Mouse (Mus musculus) E14TG2a.4 (cell line): ENCODE results near the gene Gnmt.

Experiments used
- H3K27me3 ChIP-seq: 2 replicates; pipeline ENCODE4 v1.6.1; 2014; ENCODE audit warnings: low read length, control low read depth; ENCODE audit not compliant: insufficient read depth
- H3K36me3 ChIP-seq: 2 replicates; pipeline ENCODE4 v1.6.1; 2014; ENCODE audit warnings: low read length, control low read depth; ENCODE audit not compliant: insufficient read depth
- H3K4me1 ChIP-seq: replicated peaks from 2 replicates; pipeline ENCODE4 v1.6.1; 2014; ENCODE audit warnings: low read depth, low read length, control low read depth
- H3K4me3 ChIP-seq: replicated peaks from 2 replicates; pipeline ENCODE4 v1.5.1; 2014; ENCODE audit warnings: mild to moderate bottlenecking, low read length
- H3K9me3 ChIP-seq: 2 replicates; pipeline ENCODE4 v1.6.1; 2014; ENCODE audit warnings: low read length, control low read depth
- CTCF ChIP-seq: conservative IDR thresholded peaks from 2 replicates; pipeline ENCODE4 v1.5.1; 2014; ENCODE audit warnings: low read length
- NANOG ChIP-seq: IDR thresholded peaks from 2 replicates; pipeline ENCODE4 v1.6.1; 2014; ENCODE audit warnings: borderline replicate concordance, low read length, mixed read lengths
- POU5F1 ChIP-seq: IDR thresholded peaks from 2 replicates; pipeline ENCODE4 v1.6.1; 2014; ENCODE audit warnings: low read length, borderline replicate concordance

Gnmt gene

DNA sequence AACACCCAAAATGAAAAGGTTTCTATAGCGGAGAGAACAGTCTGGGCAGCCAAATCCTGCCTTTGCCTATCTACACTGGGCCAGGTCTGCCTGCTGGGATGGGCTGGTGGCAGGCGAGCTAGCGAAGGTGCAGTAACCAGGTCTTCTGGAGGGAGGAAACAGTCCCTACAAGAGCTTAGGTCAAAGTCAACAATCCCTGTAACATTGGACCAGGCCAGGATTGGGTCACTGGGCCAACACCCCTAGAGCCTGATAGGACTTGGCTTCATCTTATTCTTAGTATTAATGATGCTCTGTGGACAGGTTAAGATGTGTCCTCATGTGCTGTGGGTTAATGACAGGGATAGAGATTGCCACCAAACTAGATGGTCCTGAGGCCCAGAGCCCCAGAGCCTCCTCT is 5.1 kb upstream of the Gnmt start:
- TF ChIP-seq NANOG (no peak), CTCF (no peak), POU5F1 (no peak)
- no peaks in the 10 kb centered on the region for H3K9me3 ChIP-seq
- peaks cover 13% of the 10 kb centered on the region for H3K27me3 ChIP-seq
- H3K4me3 ChIP-seq: no peak overlapping the region
- H3K4me1 ChIP-seq: peaks cover 32% of the 10 kb centered on the region
- H3K36me3 ChIP-seq: peaks cover 37% of the 10 kb centered on the region

DNA sequence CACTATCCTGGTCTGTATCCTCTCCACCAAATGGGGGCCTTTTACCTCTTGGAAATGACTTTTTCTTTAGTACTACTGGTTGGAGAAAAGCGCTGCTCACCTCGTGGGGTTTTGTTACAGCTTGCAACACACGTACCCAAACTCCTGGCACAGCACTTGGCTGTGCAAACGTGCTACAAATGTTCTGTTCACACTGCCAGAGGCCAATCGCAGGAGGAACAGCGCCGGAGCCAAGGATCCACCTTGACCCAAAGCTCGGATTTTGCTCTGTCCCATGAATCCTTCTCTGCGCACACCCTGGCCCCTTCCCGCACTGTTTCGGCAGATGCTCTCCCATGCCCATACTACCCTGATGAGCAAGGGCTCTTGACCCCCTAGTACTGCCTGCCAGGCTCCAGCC is 472 bp downstream of the Gnmt start:
- H3K27me3 ChIP-seq: peaks cover 21% of the 10 kb centered on the region
- peak overlapping the region; percentile 83 for H3K4me3 ChIP-seq
- no peaks in the 10 kb centered on the region for H3K9me3 ChIP-seq
- TF ChIP-seq CTCF: no peak
- no peak for TF ChIP-seq NANOG
- TF ChIP-seq POU5F1: no peak
- H3K36me3 ChIP-seq: peaks cover 8% of the 10 kb centered on the region
- H3K4me1 ChIP-seq: peaks cover 43% of the 10 kb centered on the region

DNA sequence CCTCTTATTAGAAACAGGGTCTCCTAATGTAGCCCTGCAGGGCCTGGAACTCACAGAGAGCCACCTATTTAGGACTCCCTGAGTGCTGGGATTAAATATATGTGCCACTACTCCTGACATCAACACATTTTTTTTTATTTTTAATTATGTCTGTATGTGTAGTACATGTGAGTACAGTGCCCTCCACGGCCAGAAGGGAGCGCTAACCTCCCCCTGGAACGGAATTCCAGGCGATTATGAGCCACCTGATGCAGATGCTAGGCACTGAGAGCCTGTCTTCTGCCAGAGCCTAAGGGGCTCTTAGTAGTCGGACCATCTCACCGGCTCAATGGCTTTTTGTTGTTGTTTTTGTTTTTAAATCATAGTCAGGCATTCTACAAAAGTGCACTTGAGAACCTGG is 947 bp downstream of the Gnmt start:
- no peak overlapping the region for H3K4me3 ChIP-seq
- peaks cover 12% of the 10 kb centered on the region for H3K36me3 ChIP-seq
- H3K27me3 ChIP-seq: peaks cover 21% of the 10 kb centered on the region
- no peaks in the 10 kb centered on the region for H3K9me3 ChIP-seq
- TF ChIP-seq POU5F1: no peak
- TF ChIP-seq CTCF: peak; percentile 81
- H3K4me1 ChIP-seq: peaks cover 43% of the 10 kb centered on the region

DNA sequence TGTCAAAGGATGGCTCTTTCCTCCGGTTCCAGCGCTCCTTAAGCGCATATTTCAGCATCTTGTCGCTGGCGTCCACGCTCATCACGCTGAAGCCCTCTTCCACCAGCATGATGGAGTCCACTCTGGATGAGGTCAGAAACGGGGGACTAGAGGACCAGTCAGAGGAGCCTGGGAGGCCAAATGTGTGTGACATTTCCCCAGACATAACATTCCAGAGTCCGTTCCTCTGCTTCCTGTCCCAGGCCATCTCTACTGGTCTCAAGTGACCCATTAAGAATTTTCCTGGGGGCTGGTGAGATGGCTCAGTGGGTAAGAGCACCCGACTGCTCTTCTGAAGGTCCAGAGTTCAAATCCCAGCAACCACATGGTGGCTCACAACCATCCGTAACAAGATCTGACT is 1.7 kb downstream of the Gnmt start:
- H3K9me3 ChIP-seq: no peaks in the 10 kb centered on the region
- peaks cover 43% of the 10 kb centered on the region for H3K4me1 ChIP-seq
- H3K4me3 ChIP-seq: no peak overlapping the region
- H3K27me3 ChIP-seq: peaks cover 21% of the 10 kb centered on the region
- no peak for TF ChIP-seq NANOG
- no peak for TF ChIP-seq CTCF
- TF ChIP-seq POU5F1: no peak
- H3K36me3 ChIP-seq: peaks cover 17% of the 10 kb centered on the region

DNA sequence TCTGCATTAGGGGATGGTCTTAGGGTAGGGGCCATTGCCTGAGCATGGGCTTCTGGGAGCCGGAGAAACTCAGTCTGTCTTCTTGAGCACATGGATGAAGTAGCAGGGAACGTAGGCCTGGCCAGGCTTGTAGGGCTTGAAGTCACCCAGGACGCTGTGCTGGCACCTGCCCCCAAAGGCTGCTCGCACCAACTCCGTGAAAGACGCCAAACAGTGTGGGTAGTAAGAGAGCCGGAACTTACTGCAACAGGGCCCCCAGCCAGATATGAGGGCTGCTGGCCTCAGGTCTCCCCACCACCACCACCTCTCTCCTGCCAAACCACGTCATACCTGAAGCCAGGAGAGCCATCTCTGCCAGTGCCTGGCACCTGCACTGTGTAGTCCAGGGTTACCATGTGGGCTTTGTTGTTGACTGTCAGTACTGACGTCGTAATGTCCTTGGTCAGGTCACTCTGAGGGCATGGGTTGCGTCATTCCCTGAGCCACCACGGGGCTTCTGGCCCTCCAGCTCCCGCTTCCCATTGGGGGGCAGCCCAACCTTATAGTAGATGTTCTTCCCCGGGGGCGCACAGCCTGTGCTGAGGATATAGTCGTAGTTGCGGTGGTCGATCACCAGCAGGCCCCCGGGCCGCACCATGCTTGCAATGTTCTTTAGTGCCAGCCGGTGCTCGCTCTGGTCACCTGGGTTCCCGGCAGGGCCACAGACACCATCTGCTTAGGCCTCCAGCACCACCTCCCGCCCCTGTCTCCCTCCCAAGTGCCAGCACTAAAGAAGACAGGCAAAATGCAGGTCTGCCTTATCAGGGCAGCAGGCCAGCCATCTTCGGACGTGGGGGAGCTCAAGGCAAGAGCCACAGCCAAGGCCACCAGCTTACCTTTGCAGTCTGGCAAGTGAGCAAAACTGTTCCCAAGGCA is 3.0 kb downstream of the Gnmt start:
- H3K36me3 ChIP-seq: peaks cover 30% of the 10 kb centered on the region
- peaks cover 21% of the 10 kb centered on the region for H3K27me3 ChIP-seq
- H3K9me3 ChIP-seq: no peaks in the 10 kb centered on the region
- no peak overlapping the region for H3K4me3 ChIP-seq
- TF ChIP-seq POU5F1 (no peak), CTCF (no peak)
- H3K4me1 ChIP-seq: peaks cover 43% of the 10 kb centered on the region

DNA sequence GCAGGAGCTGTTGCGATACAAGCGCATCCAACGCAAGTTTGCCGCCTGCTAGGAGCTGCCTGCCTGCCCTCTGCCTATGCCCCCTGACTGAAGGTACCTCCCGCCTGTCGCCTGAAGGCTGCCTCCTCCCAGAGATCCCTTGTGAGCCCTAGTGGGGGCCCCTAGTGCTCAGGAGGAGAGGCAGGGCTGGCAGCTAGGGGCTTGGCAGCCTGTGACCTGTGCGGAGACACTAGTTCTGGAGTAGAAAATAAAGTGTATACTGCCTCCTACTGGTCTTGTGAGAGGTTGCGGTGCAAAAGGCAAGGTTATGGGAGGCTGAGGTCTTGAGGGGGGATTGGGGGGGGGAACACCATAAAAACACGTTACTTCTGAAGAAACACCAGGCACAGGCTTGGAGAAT is 3.7 kb downstream of the Gnmt start:
- Histone ChIP-seq H3K27me3 (peaks cover 18% of the 10 kb centered on the region), H3K4me3 (peak overlapping the region; percentile 46), H3K36me3 (peaks cover 32% of the 10 kb centered on the region), H3K9me3 (no peaks in the 10 kb centered on the region), H3K4me1 (peaks cover 49% of the 10 kb centered on the region)
- no peak for TF ChIP-seq POU5F1
- peak; percentile 62 for TF ChIP-seq CTCF
- no peak for TF ChIP-seq NANOG

DNA sequence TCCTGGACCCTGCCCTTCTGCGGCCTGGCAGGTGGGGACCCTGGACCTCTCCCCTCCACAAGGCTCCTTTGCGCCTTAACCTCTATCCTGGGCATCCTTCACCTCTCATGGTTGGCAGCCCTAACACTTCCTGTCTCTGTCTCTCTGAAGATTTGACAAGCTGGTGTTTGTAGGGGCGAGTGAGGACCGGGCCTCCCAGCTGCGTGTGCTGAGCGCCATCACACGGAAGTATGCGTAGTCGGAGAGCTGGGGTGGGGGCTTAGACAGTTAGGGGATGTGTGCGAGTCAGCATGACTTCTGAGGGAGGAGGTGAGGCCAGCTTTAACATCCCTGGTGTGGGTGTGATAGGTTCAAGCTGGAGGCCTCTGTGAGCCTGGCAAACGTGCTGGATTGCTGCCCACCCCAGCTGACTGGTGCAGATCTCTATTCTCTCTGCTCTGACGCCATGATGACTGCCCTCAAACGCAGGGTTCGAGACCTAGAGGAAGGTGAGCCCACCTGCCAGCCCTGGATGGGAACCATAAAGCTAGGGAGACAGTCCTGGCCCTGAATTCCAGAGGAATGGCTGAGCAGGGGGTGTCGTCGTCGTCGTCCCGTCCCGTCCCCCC is 4.4 kb downstream of the Gnmt start:
- TF ChIP-seq NANOG (no peak), POU5F1 (no peak), CTCF (no peak)
- Histone ChIP-seq H3K36me3 (peaks cover 32% of the 10 kb centered on the region), H3K9me3 (no peaks in the 10 kb centered on the region), H3K27me3 (peaks cover 13% of the 10 kb centered on the region), H3K4me3 (no peak overlapping the region), H3K4me1 (peaks cover 49% of the 10 kb centered on the region)

DNA sequence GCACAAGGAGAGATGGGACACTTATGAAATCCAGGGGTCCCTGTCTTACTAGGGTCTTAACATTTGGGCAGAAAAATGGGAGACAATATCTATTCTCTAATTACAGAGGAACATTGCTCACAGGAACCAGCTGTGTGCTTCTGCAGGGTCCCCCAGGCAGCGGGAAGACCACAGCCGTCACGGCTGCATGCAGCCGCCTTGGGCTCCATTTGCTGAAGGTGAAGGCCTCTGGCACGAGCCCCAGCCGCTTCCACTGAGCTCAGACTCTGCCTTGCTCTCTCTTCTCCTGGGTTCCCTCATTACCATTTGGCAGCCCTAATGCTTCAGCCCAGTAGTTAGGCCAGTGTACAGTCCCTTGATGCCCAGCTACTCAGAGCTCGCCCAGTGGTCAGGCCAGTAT is 7.9 kb downstream of the Gnmt start:
- Histone ChIP-seq H3K4me1 (peaks cover 31% of the 10 kb centered on the region), H3K36me3 (peaks cover 42% of the 10 kb centered on the region), H3K27me3 (no peaks in the 10 kb centered on the region), H3K9me3 (no peaks in the 10 kb centered on the region), H3K4me3 (no peak overlapping the region)
- no peak for TF ChIP-seq CTCF
- no peak for TF ChIP-seq POU5F1
- no peak for TF ChIP-seq NANOG
